ENCODE assay signal across 10 mouse cellular contexts in genomic region chrX:164541436-164542317, GRCm38 (mm10). TPM values are rescaled to one million over a fixed set of nuclear protein-coding genes. Genes with fewer than 3 reads are reported as not detected.
DNase-seq lines count a peak whose midpoint lies in the region; ATAC-seq and TF ChIP-seq lines count a peak whose summit lies in the region.
"Had no signal": no experiment of that assay in that cellular context is flagged by ENCODE, and none has a peak within 500 bp of the region (broad histone marks: within the 10 kb centered on the region; RNA-seq: fewer than 3 reads in every experiment).

No protein-coding gene starts in this region.

- 44% methylated on average over 11 of the region's 11 CpGs for WGBS in neural tube, embryonic 11.5 days
- WGBS in forebrain, embryonic 15.5 days = 25% methylated on average over 11 of the region's 11 CpGs
- 37% methylated on average over 11 of the region's 11 CpGs for WGBS in neural tube, embryonic 12.5 days

- H3K36me3 ChIP-seq in neural tube, embryonic 11.5 days (ENCODE audit: control insufficient read depth, insufficient read depth, low read length) = no peaks in the 10 kb centered on the region
- no peaks in the 10 kb centered on the region for H3K36me3 ChIP-seq in forebrain, embryonic 15.5 days
- no peaks in the 10 kb centered on the region for H3K36me3 ChIP-seq in neural tube, embryonic 12.5 days

- H3K4me2 ChIP-seq in neural tube, embryonic 11.5 days (ENCODE audit: low read depth) = no peak overlapping the region
- H3K4me2 ChIP-seq in forebrain, embryonic 15.5 days (replicated peaks) = no peak overlapping the region
- H3K4me2 ChIP-seq in neural tube, embryonic 12.5 days (replicated peaks) = no peak overlapping the region

- no peak overlapping the region for H3K9ac ChIP-seq in neural tube, embryonic 11.5 days (ENCODE audit: low read length)
- no peak overlapping the region for H3K9ac ChIP-seq in forebrain, embryonic 15.5 days (replicated peaks)
- H3K9ac ChIP-seq in neural tube, embryonic 12.5 days = no peak overlapping the region

- peak; percentile 89 for ATAC-seq in neural tube, embryonic 11.5 days (ENCODE audit: insufficient read depth, low FRiP score, low TSS enrichment)
- ATAC-seq in forebrain, embryonic 15.5 days (replicated peaks) = peak; percentile 46
- peak; percentile 77 for ATAC-seq in neural tube, embryonic 12.5 days (ENCODE audit: low FRiP score, low read depth)
- no peak for ATAC-seq in megakaryocyte-erythroid progenitor cell, adult 5-6 weeks (replicated peaks; ENCODE audit: low FRiP score, low TSS enrichment, poor library complexity, severe bottlenecking)

- H3K27ac ChIP-seq in gastrocnemius, adult 2 months = peak overlapping the region; percentile 12; the same call in 1 of the 2 replicates
- H3K27ac ChIP-seq in neural tube, embryonic 11.5 days (ENCODE audit: low read depth, low read length) = no peak overlapping the region
- no peak overlapping the region for H3K27ac ChIP-seq in forebrain, embryonic 15.5 days (replicated peaks)
- H3K27ac ChIP-seq in neural tube, embryonic 12.5 days = no peak overlapping the region

- H3K4me1 ChIP-seq in neural tube, embryonic 11.5 days (ENCODE audit: control insufficient read depth, insufficient read depth, low read length) = no peaks in the 10 kb centered on the region
- H3K4me1 ChIP-seq in forebrain, embryonic 15.5 days = peaks cover 4% of the 10 kb centered on the region; the same call in 1 of the 2 replicates
- no peaks in the 10 kb centered on the region for H3K4me1 ChIP-seq in neural tube, embryonic 12.5 days

- H3K27me3 ChIP-seq in neural tube, embryonic 11.5 days (ENCODE audit: control insufficient read depth, insufficient read depth, low read length) = no peaks in the 10 kb centered on the region
- no peaks in the 10 kb centered on the region for H3K27me3 ChIP-seq in forebrain, embryonic 15.5 days
- H3K27me3 ChIP-seq in neural tube, embryonic 12.5 days (replicated peaks) = no peaks in the 10 kb centered on the region; the same call in 1 of the 2 replicates

- no peaks in the 10 kb centered on the region for H3K9me3 ChIP-seq in neural tube, embryonic 11.5 days (ENCODE audit: control insufficient read depth, low read length)
- H3K9me3 ChIP-seq in forebrain, embryonic 15.5 days = no peaks in the 10 kb centered on the region
- no peaks in the 10 kb centered on the region for H3K9me3 ChIP-seq in neural tube, embryonic 12.5 days

- TF ChIP-seq CTCF in gastrocnemius, adult 2 months (IDR thresholded peaks at IDR 0.05) = peak; percentile 67

- peak overlapping the region; percentile 21 for H3K4me3 ChIP-seq in gastrocnemius, adult 2 months
- H3K4me3 ChIP-seq in neural tube, embryonic 11.5 days (ENCODE audit: low read depth, low read length) = no peak overlapping the region
- H3K4me3 ChIP-seq in forebrain, embryonic 15.5 days = no peak overlapping the region
- no peak overlapping the region for H3K4me3 ChIP-seq in neural tube, embryonic 12.5 days

- no peak for DNase-seq in gastrocnemius, adult 2 months
- DNase-seq in gastrocnemius, postnatal 10 days = no peak
- no peak for DNase-seq in neural tube, embryonic 11.5 days (ENCODE audit: low spot score)
- no peak for DNase-seq in neural tube, embryonic 10.5 days (ENCODE audit: extremely low spot score, low spot score)
- no peak for DNase-seq in natural killer cell, adult 2 months (ENCODE audit: low spot score in 2 of 2)

- intact Hi-C loops in gastrocnemius, adult 2 months (cut with DNase I) = no loop called here

RNA-seq across cellular contexts. Expression of gene Asb9, which starts 35.5 kb away (rescaled TPM):
- total RNA-seq in gastrocnemius, adult 2 months (2021) = not detected
- not detected for total RNA-seq in gastrocnemius, postnatal 10 days (2021)
- 0.35 and 0.48 TPM in 2 replicates for polyA plus RNA-seq in neural tube, embryonic 11.5 days (2014; fragmentation: Nextera tagmentation; extraction: Ambion mirVana)
- not detected in 2 replicates for polyA plus RNA-seq in forebrain, embryonic 15.5 days (2015; fragmentation: Nextera tagmentation; extraction: Ambion mirVana)
- polyA plus RNA-seq in neural tube, embryonic 12.5 days (2016; fragmentation: Nextera tagmentation; extraction: Ambion mirVana) = 0.36 TPM in 1 of 2 replicates, not detected in the other
- not detected in 2 replicates for total RNA-seq in megakaryocyte-erythroid progenitor cell, adult 5-6 weeks (2014; fragmentation: Nextera tagmentation)
- total RNA-seq in megakaryocyte-erythroid progenitor cell, adult 5-6 weeks (2017) = not detected in 2 replicates
- total RNA-seq: layer of hippocampus, postnatal 14 days had no signal
- polyA plus RNA-seq: stomach, embryonic 14.5 days had no signal
